ENCODE assay signal across 32 mouse cellular contexts in genomic region chr5:66405305-66405704, GRCm38 (mm10).
DNase-seq lines count a peak whose midpoint lies in the region; ATAC-seq lines count a peak whose summit lies in the region.
"Had no signal": no experiment of that assay in that cellular context is flagged by ENCODE, and none has a peak within 500 bp of the region (broad histone marks: within the 10 kb centered on the region; RNA-seq: fewer than 3 reads in every experiment).

No protein-coding gene starts in this region.

- no peak for DNase-seq in heart, embryonic 10.5 days (ENCODE audit: low spot score)
- DNase-seq in heart, adult 18-20 months, result no peak
- DNase-seq in heart, adult 9 months (ENCODE audit: low spot score in 2 of 2), result no peak
- DNase-seq in brain, adult 2 months (ENCODE audit: low read depth, low spot score), result peak; percentile 55
- DNase-seq in adrenal gland, postnatal 36 days, result no peak
- DNase-seq: adrenal gland, adult 2 months; B cell, adult 2 months; cerebellum, adult 11 months; cerebellum, adult 9-10 months; cerebellum, postnatal 36 days; embryo, embryonic 11 days; forebrain, postnatal 0 days; gastrocnemius, postnatal 14 days; kidney, adult 8-10 months; layer of hippocampus, postnatal 36 days; left cerebral cortex, postnatal 4 days; liver; lung, adult 2 months; thymus, adult 2 months; thymus, postnatal 4 days had no signal

- 86% methylated on average over 6 of the region's 6 CpGs for WGBS in heart, embryonic 10.5 days
- WGBS in heart, embryonic 16.5 days, result 62% methylated on average over 6 of the region's 6 CpGs

- no peaks in the 10 kb centered on the region for H3K27me3 ChIP-seq in heart, embryonic 10.5 days (ENCODE audit: insufficient read depth, poor library complexity, severe bottlenecking)
- no peaks in the 10 kb centered on the region for H3K27me3 ChIP-seq in heart, embryonic 16.5 days (ENCODE audit: control insufficient read depth, insufficient read depth, low read length)
- H3K27me3 ChIP-seq: embryonic facial prominence, embryonic 13.5 days; forebrain, embryonic 12.5 days; hindbrain, embryonic 13.5 days; midbrain, embryonic 13.5 days; neural tube, embryonic 13.5 days had no signal

- peak overlapping the region; percentile 65; the same call in 1 of the 2 replicates for H3K27ac ChIP-seq in heart, embryonic 10.5 days
- peak overlapping the region; percentile 40 for H3K27ac ChIP-seq in heart, embryonic 16.5 days (ENCODE audit: low read length)
- H3K27ac ChIP-seq in brown adipose tissue, adult 24 weeks (replicated peaks; ENCODE audit: low read depth, low read length), result 0 out of 2 replicates have a peak overlapping the region, but pooled peaks have one; percentile 24
- H3K27ac ChIP-seq: embryonic facial prominence, embryonic 13.5 days; forebrain, embryonic 12.5 days; liver, embryonic 14.5 days; macrophage; midbrain, embryonic 13.5 days; neural tube, embryonic 13.5 days had no signal

- H3K4me1 ChIP-seq in heart, embryonic 10.5 days, result peaks cover 24% of the 10 kb centered on the region
- peaks cover 19% of the 10 kb centered on the region for H3K4me1 ChIP-seq in heart, embryonic 16.5 days (ENCODE audit: control insufficient read depth, insufficient read depth, low read length)
- H3K4me1 ChIP-seq in brown adipose tissue, adult 24 weeks (ENCODE audit: control insufficient read depth, insufficient read depth, insufficient read length, low read length), result peaks cover 17% of the 10 kb centered on the region

- no peak for ATAC-seq in heart, embryonic 16.5 days (replicated peaks; ENCODE audit: extremely low read depth, insufficient read depth, low FRiP score)
- ATAC-seq: activated CD4-positive, CD25-positive, alpha-beta regulatory T cell, adult 4 months; forebrain, postnatal 0 days; intestine, embryonic 16.5 days; midbrain, embryonic 13.5 days had no signal

- H3K9ac ChIP-seq in heart, embryonic 16.5 days (ENCODE audit: low read length), result no peak overlapping the region; the same call in 1 of the 2 replicates
- H3K9ac ChIP-seq: embryonic facial prominence, embryonic 13.5 days; forebrain, embryonic 12.5 days; forebrain, postnatal 0 days; hindbrain, embryonic 13.5 days; liver, embryonic 14.5 days; midbrain, embryonic 13.5 days; neural tube, embryonic 13.5 days had no signal

- H3K4me2 ChIP-seq in heart, embryonic 16.5 days (ENCODE audit: low read depth, low read length), result peak overlapping the region; percentile 51
- H3K4me2 ChIP-seq: embryonic facial prominence, embryonic 13.5 days; forebrain, embryonic 12.5 days; hindbrain, embryonic 13.5 days; midbrain, embryonic 13.5 days; neural tube, embryonic 13.5 days had no signal

- no peaks in the 10 kb centered on the region for H3K36me3 ChIP-seq in heart, embryonic 10.5 days
- H3K36me3 ChIP-seq in heart, embryonic 16.5 days (ENCODE audit: control insufficient read depth, insufficient read depth), result no peaks in the 10 kb centered on the region
- H3K36me3 ChIP-seq: embryonic facial prominence, embryonic 13.5 days; forebrain, embryonic 12.5 days; hindbrain, embryonic 13.5 days; midbrain, embryonic 13.5 days; neural tube, embryonic 13.5 days had no signal

- no peak overlapping the region for H3K4me3 ChIP-seq in heart, embryonic 10.5 days
- no peak overlapping the region for H3K4me3 ChIP-seq in heart, embryonic 16.5 days (ENCODE audit: low read length)
- H3K4me3 ChIP-seq in brown adipose tissue, adult 24 weeks (ENCODE audit: insufficient read depth, low read depth, low read length), result no peak overlapping the region
- H3K4me3 ChIP-seq: embryonic facial prominence, embryonic 13.5 days; erythroblast, embryonic 14.5 days; forebrain, embryonic 12.5 days; hindbrain, embryonic 13.5 days; midbrain, embryonic 13.5 days; neural tube, embryonic 13.5 days had no signal

- H3K9me3 ChIP-seq in heart, embryonic 10.5 days, result no peaks in the 10 kb centered on the region
- no peaks in the 10 kb centered on the region for H3K9me3 ChIP-seq in heart, embryonic 16.5 days (replicated peaks; ENCODE audit: control insufficient read depth, low read length)
- H3K9me3 ChIP-seq: embryonic facial prominence, embryonic 13.5 days; forebrain, embryonic 12.5 days; hindbrain, embryonic 13.5 days; midbrain, embryonic 13.5 days; neural tube, embryonic 13.5 days had no signal
